Mouse (Mus musculus): ENCODE measurements around the gene Arpp21.

- TF ChIP-seq CTCF (IDR thresholded peaks at IDR 0.05; ENCODE audit: low read depth, low read length) (no peak), POLR2A (IDR thresholded peaks at IDR 0.05; ENCODE audit: borderline replicate concordance, low read depth, low read length) (no peak)
Observed at GRCm38 (mm10) chr9:112249753-112250152, 14.0 kb upstream of the Arpp21 start.
